Mouse (Mus musculus): ENCODE measurements around the gene Lrrc8b.

DNA sequence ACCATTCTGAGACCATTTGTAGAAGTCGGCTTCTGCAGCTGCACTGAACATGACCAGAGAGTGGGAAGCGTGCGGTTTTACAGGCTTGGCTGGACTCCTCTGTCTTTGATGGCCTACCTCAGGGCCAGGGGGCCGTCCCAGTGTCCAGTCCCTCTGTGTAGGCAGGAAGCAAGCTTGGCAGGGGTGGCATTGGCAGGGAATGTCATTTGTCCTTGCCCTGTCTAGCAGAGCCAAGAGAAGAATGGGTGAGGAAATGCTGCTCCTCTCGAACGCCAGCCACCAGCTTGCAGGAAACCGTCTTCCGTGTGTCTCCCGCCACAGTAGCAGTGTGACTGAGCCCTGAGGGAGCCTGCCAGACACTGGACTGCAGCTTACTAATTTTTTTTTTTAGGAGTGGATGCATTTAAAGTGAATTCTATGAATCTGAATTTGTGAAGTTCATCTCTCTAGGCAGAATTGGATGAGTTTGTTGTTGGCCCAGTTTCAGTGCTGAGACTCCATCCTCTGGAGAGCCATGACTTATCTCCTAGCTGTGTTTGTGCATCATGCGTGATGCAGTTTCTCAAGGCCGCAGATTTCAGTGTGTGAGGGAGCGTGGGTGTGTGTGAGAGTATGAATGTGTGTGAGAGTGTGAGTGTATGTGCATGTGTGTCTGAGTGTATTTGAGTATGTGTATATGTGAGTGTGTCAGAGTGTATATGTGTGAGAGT lies 12.8 kb downstream of the Lrrc8b start:
- TF ChIP-seq POLR2A (IDR thresholded peaks at IDR 0.05; ENCODE audit: borderline replicate concordance, extremely low read depth, low read depth, low read length): no peak
- no peak for TF ChIP-seq CTCF (IDR thresholded peaks at IDR 0.05; ENCODE audit: insufficient read depth, low read length)

All from lung, adult 2 months (tissue).